Mouse (Mus musculus): ENCODE results near the gene Dnajb8. TPM values are rescaled to one million over a fixed set of nuclear protein-coding genes. Genes with fewer than 3 reads are reported as not detected.

The Dnajb8 gene
- polyA plus RNA-seq, 1 experiment from 2014 or later: not detected

DNA sequence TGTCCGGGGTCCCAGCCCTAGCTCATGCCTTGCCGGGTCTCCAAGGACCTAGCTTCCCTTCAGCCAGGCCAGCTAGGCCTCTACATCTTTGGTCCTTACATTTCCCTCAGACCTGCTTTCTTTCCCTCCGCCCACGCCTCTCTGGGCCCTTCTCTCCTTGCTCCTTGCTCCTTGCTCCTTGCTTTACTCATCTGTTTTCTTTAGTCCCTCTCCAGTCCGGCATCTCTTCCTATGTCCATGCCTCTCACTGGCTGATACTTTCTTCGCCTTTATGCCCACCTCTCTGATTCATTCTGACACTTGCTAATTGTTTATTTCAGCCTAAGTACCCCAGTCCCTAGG, 31.1 kb upstream of the Dnajb8 start:
- H3K27me3 ChIP-seq (ENCODE audit: control insufficient read depth, insufficient read depth, low read length): peaks cover 83% of the 10 kb centered on the region
- WGBS: 17% methylated on average over 6 of the region's 6 CpGs
- no peak overlapping the region for H3K4me3 ChIP-seq (replicated peaks; ENCODE audit: low read depth, low read length)
- peak overlapping the region; percentile 68; the same call in 1 of the 2 replicates for H3K4me2 ChIP-seq (ENCODE audit: low read length)
- ATAC-seq (ENCODE audit: low FRiP score, low TSS enrichment) (no peak), DNase-seq (no peak)
- no peaks in the 10 kb centered on the region for H3K36me3 ChIP-seq (ENCODE audit: control insufficient read depth, insufficient read depth, low read length)
- H3K9me3 ChIP-seq (ENCODE audit: control insufficient read depth, low read length): no peaks in the 10 kb centered on the region
- H3K4me1 ChIP-seq (ENCODE audit: control insufficient read depth, insufficient read depth, low read length): peaks cover 20% of the 10 kb centered on the region; the same call in 1 of the 2 replicates
- H3K9ac ChIP-seq (replicated peaks; ENCODE audit: low read length): no peak overlapping the region
- peak overlapping the region; percentile 47 for H3K27ac ChIP-seq (replicated peaks; ENCODE audit: low read depth, low read length)

DNA sequence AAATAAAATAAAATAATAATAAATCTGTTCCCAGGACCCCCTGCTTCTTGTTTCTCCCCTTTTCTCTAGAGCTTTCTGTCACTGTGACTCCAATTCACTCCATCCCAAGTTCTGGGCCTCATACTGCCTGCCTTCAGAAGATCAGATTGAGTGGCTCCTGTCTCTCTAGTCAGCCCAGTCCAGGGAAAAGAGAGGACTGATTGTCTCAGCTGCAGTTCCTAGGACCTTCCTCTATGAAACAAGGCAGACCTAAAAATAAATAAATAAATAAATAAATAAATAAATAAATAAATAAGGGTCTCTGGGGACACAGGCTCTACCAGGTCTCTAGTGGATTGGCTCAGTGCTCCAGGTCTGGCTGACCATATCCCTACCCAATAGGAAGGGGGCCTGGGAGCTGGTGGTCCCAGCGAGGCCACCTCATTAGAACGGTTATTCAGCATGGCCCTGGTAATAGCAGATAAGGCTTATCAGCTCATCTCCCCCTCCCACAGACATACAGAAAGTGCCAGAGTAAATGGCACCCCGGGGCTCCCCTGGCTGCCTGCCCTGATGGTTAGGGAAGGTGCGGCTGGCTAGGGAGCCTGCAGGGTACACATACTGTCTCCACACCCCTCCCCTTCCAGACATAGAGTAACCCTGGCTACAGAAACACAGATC, 30.5 kb upstream of the Dnajb8 start:
- no peak overlapping the region for H3K9ac ChIP-seq (replicated peaks; ENCODE audit: low read length)
- no peaks in the 10 kb centered on the region for H3K9me3 ChIP-seq (ENCODE audit: control insufficient read depth, low read length)
- DNase-seq (peak; percentile 35), ATAC-seq (ENCODE audit: low FRiP score, low TSS enrichment) (no peak)
- WGBS: 6% methylated on average over 4 of the region's 4 CpGs
- H3K4me1 ChIP-seq (ENCODE audit: control insufficient read depth, insufficient read depth, low read length): peaks cover 24% of the 10 kb centered on the region; the same call in 1 of the 2 replicates
- H3K27ac ChIP-seq (replicated peaks; ENCODE audit: low read depth, low read length): peak overlapping the region; percentile 47; the same call in 1 of the 2 replicates
- H3K36me3 ChIP-seq (ENCODE audit: control insufficient read depth, insufficient read depth, low read length): no peaks in the 10 kb centered on the region
- H3K4me3 ChIP-seq (replicated peaks; ENCODE audit: low read depth, low read length): no peak overlapping the region
- no peak overlapping the region for H3K4me2 ChIP-seq (ENCODE audit: low read length)
- H3K27me3 ChIP-seq (ENCODE audit: control insufficient read depth, insufficient read depth, low read length): peaks cover 89% of the 10 kb centered on the region

DNA sequence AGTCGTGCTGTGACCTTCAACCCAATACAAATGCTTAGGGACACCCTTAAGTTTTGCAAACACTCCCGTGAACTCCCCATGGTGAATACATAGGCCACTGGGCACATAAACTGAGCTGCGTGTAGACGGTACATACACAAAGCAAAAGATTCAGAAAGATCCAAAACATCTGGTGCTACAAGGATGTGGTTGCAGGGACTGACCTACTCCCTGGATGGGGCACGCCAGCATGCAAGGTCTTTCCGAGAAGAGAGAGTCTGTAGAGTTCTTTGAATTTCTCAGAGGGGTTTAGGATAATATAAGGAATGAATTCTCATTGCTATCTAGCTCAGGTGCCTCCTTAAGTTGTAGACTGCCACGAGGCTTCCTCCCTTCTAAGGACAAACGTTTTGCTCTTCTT, 29.3 kb upstream of the Dnajb8 start:
- ATAC-seq (ENCODE audit: low FRiP score, low TSS enrichment): no peak
- H3K9me3 ChIP-seq (ENCODE audit: control insufficient read depth, low read length): no peaks in the 10 kb centered on the region
- 6% methylated on average over 8 of the region's 8 CpGs for WGBS
- H3K36me3 ChIP-seq (ENCODE audit: control insufficient read depth, insufficient read depth, low read length): no peaks in the 10 kb centered on the region
- DNase-seq: no peak
- H3K4me1 ChIP-seq (ENCODE audit: control insufficient read depth, insufficient read depth, low read length): peaks cover 35% of the 10 kb centered on the region
- no peak overlapping the region; the same call in 1 of the 2 replicates for H3K4me2 ChIP-seq (ENCODE audit: low read length)
- no peak overlapping the region for H3K4me3 ChIP-seq (replicated peaks; ENCODE audit: low read depth, low read length)
- H3K27me3 ChIP-seq (ENCODE audit: control insufficient read depth, insufficient read depth, low read length): peaks cover 93% of the 10 kb centered on the region
- H3K9ac ChIP-seq (replicated peaks; ENCODE audit: low read length): no peak overlapping the region
- H3K27ac ChIP-seq (replicated peaks; ENCODE audit: low read depth, low read length): 0 out of 2 replicates have a peak overlapping the region, but pooled peaks have one; percentile 37

DNA sequence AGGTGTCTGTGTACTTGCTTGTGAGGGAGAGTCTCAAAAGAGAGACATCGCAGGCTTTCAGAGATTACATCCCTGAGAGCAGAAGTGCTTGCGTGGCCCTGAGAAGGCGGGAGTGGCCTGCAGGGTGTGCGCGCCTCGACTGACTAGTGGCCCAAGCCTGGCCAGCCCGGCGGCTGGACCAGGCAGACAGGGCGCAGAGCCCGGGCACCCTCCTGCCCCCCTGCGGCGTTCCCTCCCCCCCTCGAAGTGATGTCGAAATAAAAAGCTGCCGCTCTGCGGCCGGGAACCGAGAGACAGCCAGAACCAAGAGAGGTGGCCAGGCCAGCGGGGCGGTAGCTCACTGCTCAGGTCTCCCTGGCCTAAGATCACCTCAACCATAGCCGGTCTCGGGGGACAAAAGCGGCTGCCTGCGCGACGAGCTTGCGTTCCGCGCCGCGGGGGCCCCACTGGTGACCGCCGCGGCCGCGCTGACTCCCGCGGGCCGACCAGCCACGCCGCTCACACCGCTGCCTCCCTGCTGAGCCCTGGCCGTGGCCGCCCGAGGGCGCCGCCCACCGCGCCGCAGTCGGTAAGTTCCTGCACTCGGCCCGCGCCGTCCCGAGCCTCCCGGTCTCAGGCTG, 28.5 kb upstream of the Dnajb8 start, which contains the start of gene Gata2:
Gene Gata2, plus strand, starts transcription at position 459 of the 620 bp plus-strand sequence.
- peaks cover 93% of the 10 kb centered on the region for H3K27me3 ChIP-seq (ENCODE audit: control insufficient read depth, insufficient read depth, low read length)

DNA sequence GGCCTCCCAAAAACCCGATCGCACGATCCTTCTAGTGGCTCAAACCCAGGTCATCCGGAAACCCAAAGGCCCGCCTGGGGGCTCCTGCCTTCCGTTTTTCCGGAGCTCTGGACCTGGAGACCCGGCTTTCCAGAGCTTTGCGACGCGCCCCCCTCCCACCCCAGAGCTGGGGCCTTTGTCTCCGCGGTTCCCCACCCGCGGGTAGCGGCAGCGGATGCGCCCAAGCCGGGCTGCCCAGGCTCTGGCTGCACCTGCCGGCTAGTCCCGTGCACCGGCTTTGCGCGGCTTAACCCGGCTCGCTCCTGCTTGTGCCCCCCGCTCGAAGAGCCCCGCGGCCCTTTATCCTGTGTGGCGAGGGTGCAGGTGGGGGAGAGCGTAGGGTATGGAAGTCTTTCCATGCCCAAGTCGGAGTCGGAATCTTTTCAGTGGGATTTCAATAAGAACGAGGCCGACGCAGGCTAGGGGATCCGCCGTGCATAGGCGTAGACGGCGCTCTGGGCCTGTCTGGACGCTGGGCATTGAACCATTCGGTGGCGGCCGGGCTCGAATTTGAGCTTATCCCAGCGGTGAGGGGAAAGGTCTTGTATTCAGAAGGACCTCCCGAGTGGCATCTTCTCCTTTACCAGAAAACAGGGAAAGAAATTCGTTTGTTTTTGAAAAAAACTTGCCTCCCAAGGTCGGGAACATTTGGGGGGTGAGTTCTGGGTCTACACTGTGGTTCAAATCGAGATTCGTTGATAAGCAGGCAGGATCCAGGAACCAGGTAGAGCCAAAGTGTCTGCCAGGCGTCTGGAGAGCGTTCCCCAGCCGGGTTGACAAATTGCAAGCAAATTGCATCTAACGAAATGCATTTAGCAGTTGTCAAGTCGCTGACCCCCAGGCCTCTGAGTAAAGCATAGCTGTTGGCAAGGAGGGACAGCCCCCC, 27.8 kb upstream of the Dnajb8 start:
- Histone ChIP-seq H3K4me1 (ENCODE audit: control insufficient read depth, insufficient read depth, low read length) (peaks cover 45% of the 10 kb centered on the region), H3K4me2 (ENCODE audit: low read length) (peak overlapping the region; percentile 61), H3K27ac (replicated peaks; ENCODE audit: low read depth, low read length) (peak overlapping the region; percentile 86), H3K4me3 (replicated peaks; ENCODE audit: low read depth, low read length) (peak overlapping the region; percentile 42), H3K9me3 (ENCODE audit: control insufficient read depth, low read length) (no peaks in the 10 kb centered on the region), H3K36me3 (ENCODE audit: control insufficient read depth, insufficient read depth, low read length) (no peaks in the 10 kb centered on the region), H3K27me3 (ENCODE audit: control insufficient read depth, insufficient read depth, low read length) (peaks cover 93% of the 10 kb centered on the region), H3K9ac (replicated peaks; ENCODE audit: low read length) (peak overlapping the region; percentile 70)
- ATAC-seq (ENCODE audit: low FRiP score, low TSS enrichment): no peak
- peak; percentile 70 for DNase-seq
- WGBS: under 1% methylated on average over 58 of the region's 58 CpGs

More for the DNA sequence above, 28.5 kb upstream of the Dnajb8 start, which contains the start of gene Gata2:
- Histone ChIP-seq H3K9me3 (ENCODE audit: control insufficient read depth, low read length) (no peaks in the 10 kb centered on the region), H3K27ac (replicated peaks; ENCODE audit: low read depth, low read length) (peak within 1 kb of the TSS; percentile 86), H3K4me3 (replicated peaks; ENCODE audit: low read depth, low read length) (peak within 1 kb of the TSS; percentile 42), H3K36me3 (ENCODE audit: control insufficient read depth, insufficient read depth, low read length) (no peaks in the 10 kb centered on the region), H3K9ac (replicated peaks; ENCODE audit: low read length) (peak within 1 kb of the TSS; percentile 70), H3K4me2 (ENCODE audit: low read length) (peak within 1 kb of the TSS; percentile 61), H3K4me1 (ENCODE audit: control insufficient read depth, insufficient read depth, low read length) (peaks cover 43% of the 10 kb centered on the region)
- peak; percentile 67 for DNase-seq
- no peak for ATAC-seq (ENCODE audit: low FRiP score, low TSS enrichment)
- under 1% methylated on average over 52 of the region's 57 CpGs for WGBS

DNA sequence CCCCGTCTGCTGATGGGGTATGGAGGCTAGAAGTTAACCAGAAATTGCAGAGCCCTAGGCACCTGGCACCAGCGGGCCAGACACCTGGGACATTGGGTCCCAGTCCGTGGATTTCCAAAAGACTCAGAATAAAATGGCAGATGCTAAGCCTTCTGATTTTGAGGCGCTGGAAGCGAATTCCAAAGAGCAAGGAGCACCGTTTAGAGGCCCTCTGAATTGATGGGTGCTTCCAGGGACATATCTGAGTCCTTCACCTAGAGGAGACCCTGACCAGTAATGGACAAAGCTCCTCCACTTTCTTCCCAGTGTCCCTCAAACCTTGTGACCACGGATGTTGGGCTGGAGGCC, 27.1 kb upstream of the Dnajb8 start:
- H3K4me1 ChIP-seq (ENCODE audit: control insufficient read depth, insufficient read depth, low read length): peaks cover 49% of the 10 kb centered on the region

DNA sequence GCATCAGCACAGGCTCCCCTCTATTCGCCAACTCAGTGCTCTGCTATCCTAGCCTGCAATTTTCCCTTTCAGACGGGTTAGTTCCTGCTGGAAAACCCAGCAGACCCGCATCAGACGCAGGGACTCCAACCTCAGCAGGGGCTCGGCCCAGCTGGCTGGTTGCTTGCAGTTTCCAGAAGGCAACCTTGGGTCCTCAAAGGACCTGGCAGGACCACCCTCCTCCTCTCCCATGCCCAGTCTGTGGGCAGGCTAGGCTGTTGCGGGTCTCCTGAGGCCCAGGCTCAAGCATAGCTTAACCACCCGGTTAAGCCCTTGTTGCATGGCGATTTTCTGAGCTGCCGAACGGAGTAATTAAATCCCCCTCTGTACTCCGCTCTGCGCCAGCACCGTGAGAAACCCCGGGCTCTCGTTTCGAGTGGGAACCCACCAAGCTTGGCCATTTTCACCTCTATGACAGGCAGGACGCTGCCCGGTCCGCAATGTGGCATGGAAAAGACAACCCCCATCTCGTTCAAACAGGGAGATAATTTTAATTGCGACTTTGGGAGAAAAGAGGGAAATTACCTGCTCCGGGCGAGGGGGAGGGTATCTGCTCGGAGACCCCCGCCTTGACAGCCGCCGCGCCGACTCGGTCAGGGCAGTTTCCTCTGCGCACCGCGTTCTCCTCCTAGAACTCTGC, 25.9 kb upstream of the Dnajb8 start:
- Histone ChIP-seq H3K4me2 (ENCODE audit: low read length) (peak overlapping the region; percentile 61), H3K27ac (replicated peaks; ENCODE audit: low read depth, low read length) (peak overlapping the region; percentile 38; the same call in 1 of the 2 replicates), H3K27me3 (ENCODE audit: control insufficient read depth, insufficient read depth, low read length) (peaks cover 94% of the 10 kb centered on the region), H3K4me3 (replicated peaks; ENCODE audit: low read depth, low read length) (peak overlapping the region; percentile 42), H3K36me3 (ENCODE audit: control insufficient read depth, insufficient read depth, low read length) (no peaks in the 10 kb centered on the region), H3K9me3 (ENCODE audit: control insufficient read depth, low read length) (no peaks in the 10 kb centered on the region), H3K9ac (replicated peaks; ENCODE audit: low read length) (peak overlapping the region; percentile 70), H3K4me1 (ENCODE audit: control insufficient read depth, insufficient read depth, low read length) (peaks cover 47% of the 10 kb centered on the region)
- 1% methylated on average over 33 of the region's 33 CpGs for WGBS
- DNase-seq (peak; percentile 59), ATAC-seq (ENCODE audit: low FRiP score, low TSS enrichment) (no peak)

More for the DNA sequence above, 27.1 kb upstream of the Dnajb8 start:
- DNase-seq (no peak), ATAC-seq (ENCODE audit: low FRiP score, low TSS enrichment) (no peak)
- WGBS: 3% methylated on average over 7 of the region's 7 CpGs
- H3K27me3 ChIP-seq (ENCODE audit: control insufficient read depth, insufficient read depth, low read length): peaks cover 94% of the 10 kb centered on the region
- H3K4me2 ChIP-seq (ENCODE audit: low read length): peak overlapping the region; percentile 61
- no peaks in the 10 kb centered on the region for H3K9me3 ChIP-seq (ENCODE audit: control insufficient read depth, low read length)
- peak overlapping the region; percentile 86 for H3K27ac ChIP-seq (replicated peaks; ENCODE audit: low read depth, low read length)
- H3K36me3 ChIP-seq (ENCODE audit: control insufficient read depth, insufficient read depth, low read length): no peaks in the 10 kb centered on the region
- H3K9ac ChIP-seq (replicated peaks; ENCODE audit: low read length): peak overlapping the region; percentile 70; the same call in 1 of the 2 replicates
- peak overlapping the region; percentile 42 for H3K4me3 ChIP-seq (replicated peaks; ENCODE audit: low read depth, low read length)

Data from midbrain, embryonic 14.5 days (tissue).